Mouse (Mus musculus) layer of hippocampus, adult 6 months (tissue): Measurements from ENCODE around the gene Olfr1100. TPM values are rescaled to one million over a fixed set of nuclear protein-coding genes. Genes with fewer than 3 reads are reported as not detected.

Source experiments
- long read RNA-seq, 2 experiments: library from polyadenylated mRNA; unstranded; transcript quantifications; one replicate each; pipeline ENCODE4 v2.0.0; 2019 to 2020
- polyA plus RNA-seq: library from polyadenylated mRNA; unstranded; fragments of <200 nt; fragmentation: Nextera tagmentation; gene quantifications from 2 replicates; pipeline ENCODE4 v1.2.3, GENCODE M21; 2021

Olfr1100 gene
- polyA plus RNA-seq, result not detected in 2 replicates
- long read RNA-seq, experiment 1, result 0 reads
- long read RNA-seq, experiment 2, result 0 reads

DNA sequence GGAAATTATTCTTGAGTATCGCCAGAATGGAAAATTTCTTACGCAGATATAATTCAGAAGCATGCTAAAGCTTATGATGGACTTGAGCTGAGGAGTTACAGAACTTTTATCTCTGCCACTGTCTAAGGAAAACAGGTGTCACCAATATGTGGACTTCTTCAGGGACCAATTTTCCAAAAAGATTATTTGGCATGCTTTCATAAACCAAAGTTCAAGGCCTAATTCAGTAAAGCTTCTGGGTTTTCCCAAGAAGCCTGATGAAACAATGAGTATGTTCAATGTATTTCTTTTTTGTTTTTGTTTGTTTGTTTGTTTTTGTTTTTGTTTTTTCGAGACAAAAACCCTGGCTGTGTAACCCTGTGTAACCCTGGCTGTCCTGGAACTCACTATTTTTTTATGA, at the start of gene Olfr1100:
Gene Olfr1100 (minus strand): TSS at position 101 of the 400 bp plus-strand sequence.

GRCm38 (mm10) chr2:87026980-87027379, 47.2 kb upstream of the Olfr1100 start, which contains the start of gene Olfr1104:
Gene Olfr1104, minus strand, starts transcription at chr2:87027080.

GRCm38 (mm10) chr2:86998098-86998497, 18.3 kb upstream of the Olfr1100 start, which contains the start of gene Olfr1102:
Gene Olfr1102, plus strand, starts transcription at chr2:86998398.

GRCm38 (mm10) chr2:86991121-86991520, 11.4 kb upstream of the Olfr1100 start, which contains the start of gene Olfr1101:
Gene Olfr1101, minus strand, starts transcription at chr2:86991221.

GRCm38 (mm10) chr2:86960593-86960992, 19.2 kb downstream of the Olfr1100 start, which contains the start of gene Olfr1099:
Gene Olfr1099, minus strand, starts transcription at chr2:86960693.

Other genes starting within 250 kb of the Olfr1100 start
- gene Olfr1089, start 246.3 kb downstream of the Olfr1100 start, polyA plus RNA-seq, result not detected in 2 replicates
- not detected in 2 replicates for gene Olfr1090, start 221.0 kb downstream of the Olfr1100 start, polyA plus RNA-seq
- gene Olfr1093, start 197.5 kb downstream of the Olfr1100 start, polyA plus RNA-seq, result not detected in 2 replicates
- not detected in 2 replicates for gene Olfr141, start 169.9 kb downstream of the Olfr1100 start, polyA plus RNA-seq
- gene Olfr1094, start 155.3 kb downstream of the Olfr1100 start, polyA plus RNA-seq, result not detected in 2 replicates
- gene Olfr1095, start 128.3 kb downstream of the Olfr1100 start, polyA plus RNA-seq, result not detected in 2 replicates
- gene Gm13723, start 105.2 kb downstream of the Olfr1100 start, polyA plus RNA-seq, result not detected in 2 replicates
- not detected in 2 replicates for gene Olfr1097, start 87.7 kb downstream of the Olfr1100 start, polyA plus RNA-seq
- not detected in 2 replicates for gene Olfr1098, start 55.4 kb downstream of the Olfr1100 start, polyA plus RNA-seq
- gene Olfr1099, start 19.3 kb downstream of the Olfr1100 start, polyA plus RNA-seq, result not detected in 2 replicates
- gene Olfr1101, start 11.3 kb upstream of the Olfr1100 start, polyA plus RNA-seq, result not detected in 2 replicates
- not detected in 2 replicates for gene Olfr1102, start 18.4 kb upstream of the Olfr1100 start, polyA plus RNA-seq
- gene Olfr1104, start 47.1 kb upstream of the Olfr1100 start, polyA plus RNA-seq, result not detected in 2 replicates
- not detected in 2 replicates for gene Olfr1105, start 56.6 kb upstream of the Olfr1100 start, polyA plus RNA-seq
- not detected in 2 replicates for gene Olfr1106, start 72.3 kb upstream of the Olfr1100 start, polyA plus RNA-seq
- not detected in 2 replicates for gene Olfr1107, start 95.9 kb upstream of the Olfr1100 start, polyA plus RNA-seq
- gene Olfr1109, start 116.1 kb upstream of the Olfr1100 start, polyA plus RNA-seq, result not detected in 2 replicates
- gene Olfr259, start 134.6 kb upstream of the Olfr1100 start, polyA plus RNA-seq, result not detected in 2 replicates
- gene Olfr1110, start 160.3 kb upstream of the Olfr1100 start, polyA plus RNA-seq, result not detected in 2 replicates
- not detected in 2 replicates for gene Olfr1111, start 172.7 kb upstream of the Olfr1100 start, polyA plus RNA-seq
- not detected in 2 replicates for gene Olfr1112, start 207.8 kb upstream of the Olfr1100 start, polyA plus RNA-seq
- gene Olfr1113, start 229.0 kb upstream of the Olfr1100 start, polyA plus RNA-seq, result not detected in 2 replicates